Mouse (Mus musculus) erythroblast, embryonic 14.5 days (primary cell): Measurements from ENCODE around the gene Nmnat2.

Experiments
- GATA1 ChIP-seq: IDR thresholded peaks from 2 replicates; pipeline ENCODE4 v1.6.1; 2012; ENCODE audit warnings: low read length, inconsistent platforms, mixed read lengths
- TAL1 ChIP-seq: IDR thresholded peaks from 3 replicates; pipeline ENCODE4 v1.6.1; 2012; ENCODE audit warnings: low read length, inconsistent platforms, mixed read lengths

DNA sequence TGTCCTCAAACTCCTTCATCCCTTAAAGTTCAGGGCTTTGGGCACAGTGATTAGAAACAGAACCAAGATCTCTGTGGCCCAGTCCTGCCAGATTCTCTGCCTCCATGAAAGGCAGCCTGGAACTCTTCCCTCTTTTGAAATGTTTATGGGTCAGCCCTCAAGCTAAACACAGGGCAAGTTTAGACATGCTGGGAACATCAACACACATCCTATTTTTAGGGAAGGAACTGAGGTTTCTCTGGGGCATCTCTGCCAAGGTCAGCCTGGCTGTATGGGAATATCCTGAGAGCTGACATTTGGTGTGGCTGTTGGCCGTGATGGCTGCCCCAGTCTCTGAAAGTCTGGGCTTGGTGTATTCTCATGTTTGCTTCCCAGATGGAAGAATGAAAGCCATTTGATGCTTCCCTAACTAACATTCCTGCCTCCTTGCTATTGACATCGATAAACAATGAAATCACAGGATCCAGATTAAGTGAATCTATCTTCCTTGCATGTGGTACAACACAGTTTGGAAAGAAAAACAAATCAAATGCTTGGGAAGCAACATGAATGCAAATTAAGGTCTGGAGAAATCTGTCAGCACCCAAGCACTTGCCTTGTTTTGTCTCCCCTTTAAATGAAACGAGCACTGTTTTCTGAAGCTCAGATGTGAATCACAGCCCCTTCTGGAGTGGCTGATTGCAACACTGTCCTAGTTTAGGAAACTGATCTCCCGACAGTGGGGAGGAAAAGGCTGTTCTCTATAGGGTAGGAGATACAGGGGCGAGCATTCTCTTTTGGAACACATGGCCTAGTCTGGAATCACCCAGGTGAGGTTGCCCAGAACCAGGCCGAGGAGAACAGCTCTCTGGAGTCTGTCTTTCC is 37.7 kb downstream of the Nmnat2 start:
- TF ChIP-seq TAL1 (no peak), GATA1 (no peak)
